Mouse (Mus musculus): ENCODE measurements around the gene Akap8l.

The Akap8l gene

DNA sequence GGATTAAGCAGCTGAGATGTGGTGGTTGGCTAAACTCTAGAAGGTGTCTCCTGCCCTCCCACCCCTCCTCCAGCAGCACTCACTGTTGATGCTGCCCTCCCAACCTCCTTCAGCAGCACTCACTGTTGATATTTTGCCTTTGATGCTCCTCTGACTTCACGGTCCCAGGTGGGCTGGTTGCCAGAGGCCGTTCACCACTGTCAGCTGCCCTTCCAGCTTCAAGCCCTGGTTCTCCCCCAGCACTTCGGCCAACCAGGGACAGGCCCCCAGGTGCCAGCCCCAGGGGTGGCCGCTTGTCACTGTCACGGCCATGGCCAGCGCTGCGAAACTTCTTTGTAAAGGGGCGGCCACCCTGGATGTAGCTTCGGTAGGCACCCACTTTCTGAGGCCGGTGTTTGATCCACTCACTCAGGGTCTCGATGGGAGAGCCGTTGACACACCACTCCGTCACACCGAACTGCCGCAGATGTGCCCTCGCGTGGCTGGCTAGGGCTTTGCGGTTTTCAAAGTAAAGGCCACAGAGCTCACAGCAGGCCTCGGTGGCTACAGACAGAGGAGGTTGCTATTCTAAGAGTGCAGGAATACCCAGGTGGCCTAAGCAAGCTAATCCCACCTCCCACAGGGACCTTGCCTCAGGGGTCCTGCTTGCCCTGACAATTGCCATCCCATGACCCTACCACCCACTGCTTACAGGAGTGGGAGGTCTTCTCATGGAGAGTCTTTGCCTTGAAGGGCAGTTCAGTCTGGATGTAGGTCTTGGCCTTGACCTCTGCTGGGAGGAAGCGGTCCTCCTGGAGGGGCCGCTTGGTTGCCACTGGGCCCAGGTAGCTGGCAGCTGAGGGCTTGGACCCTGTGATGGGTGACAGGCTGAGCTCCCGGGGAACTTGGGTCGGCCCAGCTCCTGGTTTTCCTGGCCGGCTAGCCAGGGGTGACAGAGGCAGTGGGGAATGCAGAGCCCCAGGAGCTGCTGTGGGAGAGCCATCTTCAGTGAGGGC lies 6.7 kb upstream of the Akap8l start:
- DNase-seq (ENCODE audit: low read depth), result no peak

DNA sequence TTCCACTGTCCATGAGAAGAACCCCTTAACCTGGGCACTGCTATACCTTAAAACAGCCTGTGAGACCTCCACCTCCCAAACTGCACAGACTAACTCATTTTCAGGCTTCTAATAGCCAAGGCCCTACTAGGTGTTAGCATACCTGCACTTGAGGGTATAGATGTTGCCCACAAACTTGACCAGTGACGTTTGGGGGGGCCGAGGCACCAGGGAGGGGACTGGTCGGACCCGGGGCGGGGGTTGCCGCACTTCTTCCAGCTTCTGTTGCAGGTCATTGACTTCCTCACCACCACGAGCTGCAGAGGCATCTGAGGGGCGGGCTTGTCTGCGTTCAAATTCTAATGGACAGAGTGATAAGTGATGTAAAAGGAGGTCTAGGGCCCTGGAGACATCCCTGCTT lies 5.9 kb upstream of the Akap8l start:
- DNase-seq (ENCODE audit: low read depth), result no peak

DNA sequence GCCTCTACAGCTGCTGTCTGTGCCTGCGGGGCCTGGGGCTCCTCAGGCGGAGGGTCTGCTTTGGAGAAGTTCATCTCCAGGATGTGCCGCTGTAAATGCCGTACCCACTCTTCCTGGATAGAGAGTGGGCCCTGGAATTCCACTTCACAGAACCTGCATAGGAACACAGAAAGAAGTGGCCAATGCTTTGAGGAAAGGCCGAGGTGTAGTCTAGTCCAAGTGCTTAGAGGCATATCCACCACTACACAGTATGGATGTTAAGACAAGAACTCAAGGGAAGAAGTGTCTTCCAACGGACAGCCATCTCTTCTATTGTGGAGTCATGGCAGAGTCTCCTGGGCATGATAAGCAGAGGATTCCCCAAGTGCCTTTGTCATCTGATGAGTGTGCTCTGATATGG lies 4.6 kb upstream of the Akap8l start:
- no peak for DNase-seq (ENCODE audit: low read depth)

DNA sequence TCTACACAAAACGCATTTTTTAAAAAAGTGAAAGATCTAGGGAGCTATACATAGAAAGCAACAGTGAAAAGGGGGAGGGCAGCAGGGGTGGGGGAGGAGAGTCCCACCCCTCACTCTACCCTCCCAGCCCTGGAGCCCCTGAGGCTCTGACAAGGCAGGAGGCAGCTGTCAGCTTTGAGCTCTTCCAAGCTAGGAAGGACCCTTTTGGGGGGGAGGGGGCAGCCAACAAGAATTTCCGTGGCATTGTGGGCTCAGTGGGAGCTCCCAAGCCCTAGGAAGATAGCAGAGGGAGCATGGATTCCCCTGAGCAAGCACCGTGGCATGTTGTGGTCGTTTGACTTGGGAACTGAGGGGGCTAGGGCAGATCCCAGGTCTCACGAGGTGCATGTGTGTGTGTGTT lies 3.8 kb upstream of the Akap8l start:
- no peak for DNase-seq (ENCODE audit: low read depth)

DNA sequence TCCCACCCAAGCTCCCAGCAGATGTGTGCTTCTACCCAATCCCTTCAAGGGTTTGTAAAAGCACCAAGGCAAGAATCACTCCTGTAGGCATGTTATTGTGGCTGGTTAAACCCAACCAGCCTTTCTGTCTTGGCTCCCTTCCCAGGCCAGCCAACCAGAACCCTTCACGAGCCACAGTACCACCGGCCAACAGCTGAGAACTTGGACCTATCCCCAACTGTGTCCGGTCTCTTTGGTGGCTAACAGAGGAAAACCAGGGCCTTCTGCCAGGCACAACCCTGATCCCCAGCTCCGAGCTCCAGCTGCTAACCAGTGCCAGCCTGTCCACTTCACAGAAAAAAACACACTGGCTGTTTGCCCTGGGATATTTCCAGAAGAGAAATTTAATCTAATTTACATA lies 3.3 kb upstream of the Akap8l start:
- DNase-seq (ENCODE audit: low read depth), result peak; percentile 20

DNA sequence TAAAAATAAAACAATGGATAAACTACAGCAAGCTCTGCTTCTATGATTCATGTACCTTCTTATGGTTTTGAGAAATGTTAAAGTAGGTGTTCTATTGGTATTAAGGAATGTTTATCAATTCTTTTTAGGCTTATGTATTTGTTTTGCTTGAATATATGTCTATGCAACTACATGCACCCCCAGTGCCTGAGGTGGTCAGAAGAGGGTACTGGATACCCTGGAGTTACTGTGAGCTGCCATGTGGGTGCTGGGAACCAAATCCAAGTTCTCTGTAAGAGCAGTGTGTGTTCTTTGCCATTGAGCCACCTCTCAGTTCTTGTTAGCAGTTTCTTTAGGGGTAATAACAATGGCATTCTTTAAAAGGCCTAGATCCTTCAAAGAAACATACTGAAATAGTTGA lies 1.3 kb upstream of the Akap8l start:
- DNase-seq (ENCODE audit: low read depth), result no peak

DNA sequence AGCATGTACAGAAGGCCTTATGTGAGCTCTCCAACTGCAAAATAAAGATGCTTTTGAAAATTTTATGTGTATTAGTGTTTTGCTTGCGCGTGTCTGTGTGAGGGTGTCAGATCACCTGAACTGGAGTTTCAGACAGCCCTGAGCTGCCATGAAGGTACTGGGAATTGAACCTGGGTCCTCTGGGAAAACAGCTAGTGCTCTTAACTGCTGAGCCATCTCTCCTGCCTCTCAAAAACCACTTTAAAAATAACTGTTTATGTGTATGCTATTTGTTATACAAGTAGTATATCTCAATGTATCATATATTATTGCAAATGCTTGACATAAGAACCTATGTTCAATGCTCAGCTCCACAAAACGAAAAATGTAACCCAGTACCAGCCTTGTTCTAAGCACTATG lies 862 bp upstream of the Akap8l start:
- DNase-seq (ENCODE audit: low read depth), result no peak

DNA sequence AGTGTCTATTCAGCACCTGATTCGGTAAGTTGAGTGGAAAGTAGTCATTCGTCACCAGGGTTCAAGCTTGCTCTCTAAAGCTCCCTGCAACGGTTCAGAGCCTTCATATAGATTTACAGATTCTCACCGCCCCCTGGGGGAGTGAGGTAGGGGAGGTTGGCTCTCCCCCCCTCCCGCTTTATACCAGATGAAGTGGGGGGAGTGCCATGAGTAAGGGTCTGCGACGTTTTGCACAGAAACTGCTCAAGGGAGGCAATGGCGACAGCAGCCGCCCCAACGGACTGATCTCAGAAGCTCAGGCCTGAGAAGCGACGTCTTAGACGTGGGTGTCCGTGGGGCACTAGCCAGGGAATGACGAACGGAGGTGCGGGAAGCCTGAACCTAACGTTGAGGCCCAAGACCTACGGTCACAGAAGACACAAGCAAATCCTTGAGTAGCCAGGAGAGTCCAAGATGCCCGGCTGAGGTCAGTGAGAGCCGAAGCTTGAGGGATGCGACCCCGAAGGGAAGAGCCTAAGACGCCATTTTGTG lies 491 bp downstream of the Akap8l start:
- no peak for DNase-seq (ENCODE audit: low read depth)

DNA sequence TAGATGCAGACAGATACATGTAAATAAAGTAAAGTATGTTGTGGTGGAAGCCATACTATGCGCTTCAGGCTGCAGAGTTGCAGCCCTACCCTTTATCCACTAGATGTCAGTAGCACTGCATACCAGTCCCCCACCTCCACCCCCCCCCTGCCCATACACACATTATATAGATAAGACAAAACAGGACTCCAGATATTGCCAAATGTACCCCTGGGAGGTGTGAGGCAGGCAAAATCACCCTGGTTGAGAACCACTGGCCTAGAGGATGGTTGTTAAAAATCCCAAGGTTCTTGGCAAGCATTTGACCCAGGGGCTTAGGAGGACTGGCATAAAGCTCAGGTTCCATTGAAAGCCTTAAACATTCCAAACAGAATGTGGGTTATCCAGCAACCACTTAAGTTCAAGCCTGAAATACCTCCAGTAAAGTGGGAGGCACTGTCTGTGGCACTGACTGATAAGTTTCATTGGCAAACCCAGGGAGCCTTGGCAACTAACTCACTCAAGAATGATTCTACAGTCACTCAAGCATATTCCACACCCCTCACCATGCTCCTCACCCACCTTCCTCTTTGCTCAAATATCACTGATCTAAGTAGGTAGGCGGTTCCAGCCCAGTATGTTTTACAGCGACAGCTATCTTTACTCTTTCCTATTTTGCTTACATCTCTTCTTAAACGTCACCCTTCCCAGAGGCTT lies 1.2 kb downstream of the Akap8l start:
- DNase-seq (ENCODE audit: low read depth), result peak; percentile 78

DNA sequence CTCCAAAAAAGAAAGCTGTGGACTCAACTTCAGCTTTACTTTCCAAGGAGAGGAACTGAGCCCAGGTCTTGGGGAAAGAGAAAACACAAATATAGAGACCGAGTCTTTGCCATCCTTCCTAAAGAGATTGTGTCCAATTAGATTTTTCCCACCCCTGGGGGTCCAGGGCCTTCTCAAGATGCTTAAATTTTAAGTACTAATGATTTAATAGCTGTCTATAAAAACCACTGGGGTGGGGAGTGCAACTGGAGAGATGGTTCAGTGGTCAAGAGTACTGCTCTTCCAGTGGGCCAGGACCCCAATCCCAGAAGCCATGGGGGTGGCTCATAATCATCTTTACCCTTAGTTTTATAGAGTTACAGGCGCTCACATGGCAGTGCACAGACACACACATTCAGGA lies 2.0 kb downstream of the Akap8l start:
- no peak for DNase-seq (ENCODE audit: low read depth)

DNA sequence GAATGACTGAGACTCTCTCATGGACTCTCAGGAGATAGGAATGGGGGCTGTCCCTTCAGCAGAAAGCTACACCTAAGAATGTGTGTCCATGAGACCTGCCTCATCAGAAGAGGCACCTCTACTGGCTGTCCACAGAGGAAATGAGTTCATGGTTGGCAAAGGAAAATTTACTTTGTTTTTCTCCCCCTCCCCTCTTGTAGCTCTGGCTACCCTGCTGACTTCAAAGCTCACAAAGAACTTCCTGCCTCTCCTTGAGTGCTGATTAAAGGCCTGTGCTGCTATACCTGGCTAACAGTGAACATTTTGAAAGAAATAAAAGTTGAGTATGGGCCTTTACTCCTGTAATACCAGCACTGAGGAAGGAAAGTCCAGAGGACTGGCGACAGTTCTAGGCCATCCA lies 9.3 kb downstream of the Akap8l start:
- DNase-seq (ENCODE audit: low read depth), result no peak

DNA sequence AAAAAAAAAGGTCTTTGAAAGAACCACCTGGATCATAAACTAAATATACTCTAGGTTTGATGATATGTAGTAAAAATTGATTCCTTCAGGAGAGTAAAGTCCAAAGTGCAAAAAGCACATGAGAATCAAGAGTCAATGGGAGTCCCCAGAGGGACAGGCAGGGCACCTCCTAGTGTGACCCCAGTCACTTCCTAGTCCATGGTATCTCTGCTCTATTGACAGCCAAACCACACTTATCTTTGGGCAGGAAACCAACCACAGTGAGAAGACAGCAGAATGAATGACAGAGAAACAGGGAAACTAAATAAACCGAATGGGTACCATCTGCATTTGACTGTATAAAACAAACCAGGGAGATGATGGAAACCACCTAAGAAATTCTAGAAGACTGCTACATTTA lies 10.3 kb downstream of the Akap8l start:
- DNase-seq (ENCODE audit: low read depth), result no peak

DNA sequence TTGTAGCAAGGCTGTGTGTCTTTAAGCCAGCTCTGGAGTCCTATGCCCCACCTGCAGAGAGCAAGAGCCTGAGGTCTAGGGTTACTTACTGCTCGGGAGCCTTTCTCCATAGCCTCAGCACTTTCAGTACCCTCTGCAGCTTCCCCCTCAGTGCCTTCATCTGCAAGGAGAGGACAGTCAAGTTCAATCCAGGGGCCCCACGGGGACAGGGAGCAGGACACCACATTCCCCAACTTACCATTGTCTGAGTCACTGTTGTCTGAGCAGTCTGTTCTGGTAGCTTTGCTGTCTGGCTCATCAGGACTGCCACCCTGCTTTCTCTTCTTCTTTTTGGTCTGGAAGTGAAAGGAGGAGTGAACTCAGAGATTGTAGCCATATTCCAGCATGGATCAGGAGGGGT lies 14.5 kb downstream of the Akap8l start:
- no peak for DNase-seq (ENCODE audit: low read depth)

DNA sequence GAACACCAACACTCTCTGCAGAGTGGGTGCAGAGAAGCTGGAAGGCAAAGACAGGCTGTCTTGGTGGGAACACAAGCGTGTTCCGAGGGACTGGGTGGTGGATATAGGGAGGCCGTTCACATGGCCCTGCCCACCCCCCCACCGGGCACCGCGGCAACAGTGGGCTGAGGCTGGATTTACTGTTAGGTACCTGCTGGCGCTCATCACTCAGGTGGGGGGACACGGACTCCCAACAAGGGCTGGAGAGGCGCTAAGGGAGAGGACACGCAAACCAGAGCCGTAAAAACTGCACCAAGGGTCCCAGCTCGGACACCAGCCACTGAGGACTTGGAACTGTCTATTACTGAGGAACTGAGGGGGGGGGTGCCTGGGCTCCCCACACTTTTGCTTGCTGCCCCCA lies 15.5 kb downstream of the Akap8l start:
- no peak for DNase-seq (ENCODE audit: low read depth)

DNA sequence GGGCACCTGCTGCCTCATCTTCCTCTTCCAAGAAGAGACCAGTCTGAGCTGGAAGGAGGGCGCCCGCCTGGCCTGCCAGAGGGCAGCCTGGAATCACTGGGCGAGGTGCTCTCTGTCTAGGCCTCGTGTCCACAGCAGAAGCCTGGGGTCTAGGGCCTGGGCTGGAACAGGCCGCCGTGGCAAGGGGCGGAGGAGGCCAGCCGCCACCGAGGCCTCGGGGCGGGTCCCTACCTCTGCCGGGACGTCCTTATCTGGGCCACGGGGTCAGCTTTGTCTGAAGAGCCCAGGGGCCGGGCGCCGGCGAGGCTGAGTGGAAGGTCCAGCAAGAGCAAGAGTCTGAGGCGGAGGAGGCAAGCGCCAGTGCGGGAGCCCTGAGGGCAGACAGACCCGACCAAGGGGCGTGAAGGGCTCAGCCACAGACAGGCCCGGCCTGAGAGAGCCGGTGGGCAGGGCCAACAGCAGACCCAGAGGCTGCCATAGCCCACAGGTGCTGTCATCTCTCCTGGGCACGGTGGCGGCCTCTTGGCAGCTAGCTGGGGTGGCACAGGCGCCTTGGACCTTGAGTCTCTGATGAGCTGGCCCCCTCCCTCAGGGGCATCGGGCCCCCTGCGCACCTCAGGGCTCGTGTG lies 16.6 kb downstream of the Akap8l start:
- no peak for DNase-seq (ENCODE audit: low read depth)

DNA sequence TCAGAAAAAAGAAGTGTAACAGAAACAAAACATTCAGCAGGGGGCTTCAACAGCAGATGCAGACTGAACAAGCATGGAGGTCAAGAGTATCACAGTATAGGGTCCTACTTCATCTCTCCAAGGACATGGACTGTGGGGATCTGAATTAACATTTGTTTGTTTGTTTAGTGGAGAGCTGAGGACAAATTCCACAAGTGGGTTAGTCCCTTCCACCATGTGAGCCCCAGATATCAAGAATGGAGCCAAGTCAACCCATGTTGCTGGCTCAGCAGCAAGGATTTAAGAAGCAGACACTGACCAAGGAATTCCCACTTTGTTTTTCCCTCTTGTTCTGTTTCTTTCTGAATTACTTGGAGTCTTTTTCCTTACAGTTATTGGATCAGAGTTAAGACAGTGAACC lies 22.9 kb downstream of the Akap8l start:
- DNase-seq (ENCODE audit: low read depth), result no peak

DNA sequence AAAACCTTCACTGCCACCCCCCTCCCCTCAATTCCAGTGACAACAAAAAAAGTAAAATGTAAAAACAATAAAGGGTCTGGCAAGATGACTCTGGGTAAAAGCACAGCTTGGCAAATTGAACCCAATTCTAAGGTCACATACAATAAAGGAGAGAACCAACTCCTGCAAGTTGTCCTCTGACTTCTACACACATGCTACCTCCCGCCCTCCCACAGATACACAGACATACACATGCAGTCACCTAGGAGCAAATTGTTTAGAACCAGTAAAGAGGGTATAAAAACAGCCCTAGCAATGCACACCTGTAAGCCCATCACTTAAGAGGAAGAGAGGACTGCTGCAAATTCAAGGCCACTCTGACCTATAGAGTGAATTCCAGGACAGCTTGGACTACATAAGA lies 27.6 kb downstream of the Akap8l start:
- no peak for DNase-seq (ENCODE audit: low read depth)

DNA sequence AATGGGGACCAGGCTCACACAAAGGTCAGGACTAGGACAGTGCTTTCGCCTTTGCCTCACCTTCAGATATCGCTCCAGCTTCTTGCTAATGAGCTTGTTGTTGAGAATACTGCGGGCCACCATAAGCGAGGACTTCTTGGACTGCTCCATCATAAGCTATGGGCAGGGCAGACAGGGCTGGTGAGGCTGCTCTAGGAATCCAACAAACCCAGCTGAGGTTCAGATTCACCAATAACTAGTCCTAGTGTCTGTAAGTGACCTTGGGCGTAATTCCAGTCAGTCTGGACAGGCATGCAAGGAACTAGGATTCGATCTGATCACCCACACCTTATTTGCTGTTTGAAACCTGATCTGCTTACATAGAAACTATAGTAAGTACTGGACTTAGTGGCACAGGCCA lies 28.6 kb downstream of the Akap8l start:
- DNase-seq (ENCODE audit: low read depth), result peak; percentile 20

DNA sequence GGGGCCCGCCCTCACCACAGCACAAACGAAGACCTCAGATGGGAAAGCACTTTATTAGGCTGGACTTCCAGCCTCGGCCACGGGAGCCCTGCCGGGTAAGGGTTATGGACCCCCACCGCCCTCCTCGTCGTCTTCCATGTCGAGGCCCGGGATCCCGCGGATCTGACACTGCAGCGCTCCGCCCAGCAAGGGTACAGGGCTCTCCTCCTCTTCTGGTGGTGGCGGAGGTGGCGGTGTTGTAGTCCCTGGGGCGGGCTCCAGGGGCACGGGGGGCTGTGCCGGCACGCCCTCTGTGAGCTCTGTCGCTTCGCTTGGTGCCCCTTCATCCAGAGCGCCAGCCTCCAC lies 29.0 kb downstream of the Akap8l start:
- DNase-seq (ENCODE audit: low read depth), result no peak

DNA sequence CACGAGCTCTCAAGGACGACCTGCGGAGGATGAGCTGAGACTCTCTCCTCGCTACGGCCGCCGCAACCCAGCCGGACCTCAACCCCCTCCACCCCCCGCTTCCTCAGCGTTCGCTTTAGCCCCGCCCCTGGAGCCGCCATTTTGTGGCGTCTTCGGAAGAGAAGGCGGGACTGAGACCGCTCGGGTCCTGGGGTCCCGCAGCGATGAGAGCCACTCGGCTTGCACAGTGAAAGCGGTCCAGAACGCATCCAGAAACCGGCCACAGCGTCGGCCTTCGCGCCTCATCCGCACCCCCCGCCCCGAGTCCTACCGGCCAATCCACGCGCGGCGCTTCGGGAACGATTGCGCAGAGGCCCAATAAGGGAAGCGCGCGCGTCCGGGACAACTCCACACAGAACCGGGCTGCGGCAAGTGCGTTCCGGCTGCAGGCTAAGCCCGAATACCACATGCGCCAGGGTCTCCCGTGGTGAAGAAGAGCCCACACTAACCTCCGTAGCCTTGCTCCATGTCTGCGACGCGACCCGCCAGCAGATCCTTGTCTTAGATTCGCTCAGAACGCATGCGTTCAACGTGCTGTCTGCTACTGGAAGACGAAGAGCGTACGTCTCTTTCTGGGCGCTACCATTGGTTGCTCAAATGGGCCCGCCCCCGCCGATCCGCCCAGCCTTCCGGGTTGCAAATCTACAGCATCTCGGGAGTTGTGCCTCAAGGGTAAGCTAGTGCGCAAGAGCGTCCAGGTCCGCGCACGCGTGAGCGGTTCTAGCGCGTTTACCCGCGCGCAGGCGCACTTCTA lies 29.6 kb downstream of the Akap8l start, which contains the start of gene Akap8:
Gene Akap8, minus strand, starts transcription at position 642 of the 793 bp plus-strand sequence.
- peak; percentile 99 for DNase-seq (ENCODE audit: low read depth)

DNA sequence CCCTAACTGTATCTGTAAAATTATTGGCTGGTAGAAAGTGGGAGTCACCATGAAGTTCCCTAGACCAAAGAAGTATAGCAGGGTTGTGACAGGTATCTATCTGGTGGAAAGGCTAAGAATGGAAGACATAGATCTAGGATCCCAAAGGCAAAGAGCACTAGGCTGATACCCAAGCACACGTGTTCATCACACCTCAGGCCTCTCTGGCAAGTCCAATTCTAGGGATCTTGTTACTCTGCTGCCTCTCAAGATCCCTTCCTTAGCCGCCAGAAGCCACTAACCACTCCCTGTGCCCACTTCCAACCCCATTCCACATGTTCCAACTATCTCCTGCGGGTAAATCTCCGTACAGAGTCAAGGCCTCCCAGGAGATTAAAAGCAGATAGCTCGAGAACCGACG lies 30.5 kb downstream of the Akap8l start:
- peak; percentile 19 for DNase-seq (ENCODE audit: low read depth)

DNA sequence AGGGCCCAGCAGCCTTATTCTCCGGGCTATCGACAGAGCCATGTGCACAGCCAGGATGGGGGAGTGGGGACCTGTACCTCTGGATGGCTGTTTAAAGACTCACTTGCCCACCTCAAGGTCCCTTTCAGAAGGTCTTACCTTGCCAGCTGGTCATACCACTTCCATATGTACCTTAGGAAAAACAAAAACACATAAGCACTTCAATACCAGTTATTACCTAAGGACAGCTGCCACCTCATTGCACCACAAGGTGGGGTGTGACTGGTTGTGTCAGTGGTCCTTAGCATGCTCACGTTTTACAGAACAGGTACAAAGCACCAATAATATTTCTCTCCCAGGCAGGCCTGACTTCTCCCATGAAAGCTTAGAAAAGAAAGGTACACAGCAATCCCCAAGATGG lies 32.7 kb downstream of the Akap8l start:
- DNase-seq (ENCODE audit: low read depth), result no peak
